Mouse (Mus musculus): ENCODE data around the gene Ppp1r16b.

Gene Ppp1r16b

GRCm38 (mm10) chr2:158768771-158769170 is 103.6 kb downstream of the Ppp1r16b start:
- DNase-seq (ENCODE audit: low spot score in 2 of 2) = no peak

- no peak for DNase-seq (ENCODE audit: low spot score in 2 of 2)
Measured at GRCm38 (mm10) chr2:158770126-158770757, 105.0 kb downstream of the Ppp1r16b start.

GRCm38 (mm10) chr2:158771066-158771763 is 106.0 kb downstream of the Ppp1r16b start:
- no peak for DNase-seq (ENCODE audit: low spot score in 2 of 2)

GRCm38 (mm10) chr2:158772808-158773207 is 107.6 kb downstream of the Ppp1r16b start:
- no peak for DNase-seq (ENCODE audit: low spot score in 2 of 2)

- DNase-seq (ENCODE audit: low spot score in 2 of 2) = no peak
Measured at GRCm38 (mm10) chr2:158774886-158775285, 109.7 kb downstream of the Ppp1r16b start.

- DNase-seq (ENCODE audit: low spot score in 2 of 2) = no peak
Measured at GRCm38 (mm10) chr2:158776716-158777115, 111.5 kb downstream of the Ppp1r16b start.

GRCm38 (mm10) chr2:158777490-158777889 is 112.3 kb downstream of the Ppp1r16b start:
- DNase-seq (ENCODE audit: low spot score in 2 of 2) = no peak

GRCm38 (mm10) chr2:158778349-158778748 is 113.2 kb downstream of the Ppp1r16b start:
- DNase-seq (ENCODE audit: low spot score in 2 of 2) = no peak

- no peak for DNase-seq (ENCODE audit: low spot score in 2 of 2)
Measured at GRCm38 (mm10) chr2:158781126-158781525, 115.9 kb downstream of the Ppp1r16b start.

GRCm38 (mm10) chr2:158786927-158787795 is 122.0 kb downstream of the Ppp1r16b start:
- DNase-seq (ENCODE audit: low spot score in 2 of 2) = no peak

- DNase-seq (ENCODE audit: low spot score in 2 of 2) = peak; percentile 89 to 96
Measured at GRCm38 (mm10) chr2:158794494-158795004, 129.4 kb downstream of the Ppp1r16b start, which contains the start of gene Dhx35. TSS of gene Dhx35 (plus strand) at chr2:158794807.

- DNase-seq (ENCODE audit: low spot score in 2 of 2) = no peak
Measured at GRCm38 (mm10) chr2:158795043-158795442, 129.8 kb downstream of the Ppp1r16b start.

GRCm38 (mm10) chr2:158795875-158796274 is 130.7 kb downstream of the Ppp1r16b start:
- DNase-seq (ENCODE audit: low spot score in 2 of 2) = no peak

- DNase-seq (ENCODE audit: low spot score in 2 of 2) = no peak
Measured at GRCm38 (mm10) chr2:158799328-158799727, 134.1 kb downstream of the Ppp1r16b start.

- DNase-seq (ENCODE audit: low spot score in 2 of 2) = no peak
Measured at GRCm38 (mm10) chr2:158800788-158801187, 135.6 kb downstream of the Ppp1r16b start.

- DNase-seq (ENCODE audit: low spot score in 2 of 2) = no peak
Measured at GRCm38 (mm10) chr2:158803575-158803974, 138.4 kb downstream of the Ppp1r16b start.

- no peak for DNase-seq (ENCODE audit: low spot score in 2 of 2)
Measured at GRCm38 (mm10) chr2:158815686-158816085, 150.5 kb downstream of the Ppp1r16b start.

Measured in left cerebral cortex, adult 9 months (tissue).